Mouse (Mus musculus) right cerebral cortex, postnatal 10 days (tissue): ENCODE results near the gene Dmbx1.
A peak's percentile ranks its signal among the peaks of the same experiment; 100 is the strongest.

ENCODE experiments used
- DNase-seq, 2 experiments: peaks; one replicate each; pipeline ENCODE4 v3.0.0; 2021; ENCODE audit warnings: low spot score in 2 of 2

Dmbx1 gene

DNA sequence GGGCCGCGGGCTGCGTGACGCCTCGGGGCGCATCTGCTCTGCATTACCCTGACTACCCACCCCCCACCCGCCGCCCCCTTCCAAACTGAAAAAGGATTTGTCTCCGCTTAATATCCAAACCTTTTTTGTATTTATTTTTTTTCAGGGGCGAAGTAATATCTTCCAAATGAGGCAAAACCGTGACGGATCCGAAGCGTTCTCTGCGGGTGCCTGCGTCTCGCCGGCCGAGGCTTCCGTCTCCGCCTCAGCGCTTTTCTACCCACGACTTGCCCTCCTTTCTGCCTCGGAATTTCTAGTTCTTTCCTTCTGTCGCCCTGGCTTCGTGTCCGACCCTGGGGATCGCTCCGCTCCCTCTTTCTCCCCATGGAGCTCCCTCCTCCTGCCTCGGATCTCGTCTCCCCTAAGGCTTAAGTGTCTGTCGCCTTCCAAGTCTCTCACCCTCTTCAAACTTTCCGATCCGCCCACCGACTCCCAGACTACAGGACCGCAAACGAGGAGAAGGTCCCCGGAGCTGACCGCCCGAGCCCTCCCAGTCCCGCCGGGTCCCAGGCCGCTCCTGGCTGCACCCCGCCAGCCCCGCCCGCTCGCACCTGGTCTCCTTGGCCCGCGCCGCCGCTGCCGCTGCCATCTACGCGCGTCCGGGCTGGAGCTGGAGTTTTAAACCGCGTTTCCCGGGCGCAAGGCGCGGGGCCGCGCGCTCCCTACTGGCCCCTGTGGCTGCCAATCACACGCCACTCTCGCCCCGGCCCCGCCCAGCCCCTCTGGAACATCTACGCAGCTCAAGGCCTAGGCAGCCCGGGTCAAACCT lies at the start of gene Dmbx1:
Gene Dmbx1 (minus strand): TSS at position 632 of the 808 bp plus-strand sequence.
- no peak for DNase-seq

DNA sequence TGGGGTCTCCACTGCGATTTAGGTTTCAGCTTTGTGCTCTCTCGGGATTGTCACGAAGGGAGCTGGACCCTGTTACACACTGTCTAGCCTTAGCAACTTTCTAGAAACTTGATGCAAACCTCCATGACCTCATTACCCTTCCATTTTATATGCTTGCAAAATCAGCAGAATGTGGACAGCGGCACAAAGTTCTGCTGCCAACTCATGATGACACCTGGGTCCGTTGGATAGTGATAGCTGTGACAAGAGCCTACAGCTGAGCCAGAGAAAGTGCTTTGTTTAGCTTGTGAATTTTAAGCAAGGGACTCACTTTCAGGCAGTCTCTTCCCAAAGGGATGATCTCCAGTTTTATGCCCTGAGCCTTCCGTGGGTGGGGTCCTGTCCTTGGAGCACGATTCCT lies 49.7 kb upstream of the Dmbx1 start:
- no peak for DNase-seq

DNA sequence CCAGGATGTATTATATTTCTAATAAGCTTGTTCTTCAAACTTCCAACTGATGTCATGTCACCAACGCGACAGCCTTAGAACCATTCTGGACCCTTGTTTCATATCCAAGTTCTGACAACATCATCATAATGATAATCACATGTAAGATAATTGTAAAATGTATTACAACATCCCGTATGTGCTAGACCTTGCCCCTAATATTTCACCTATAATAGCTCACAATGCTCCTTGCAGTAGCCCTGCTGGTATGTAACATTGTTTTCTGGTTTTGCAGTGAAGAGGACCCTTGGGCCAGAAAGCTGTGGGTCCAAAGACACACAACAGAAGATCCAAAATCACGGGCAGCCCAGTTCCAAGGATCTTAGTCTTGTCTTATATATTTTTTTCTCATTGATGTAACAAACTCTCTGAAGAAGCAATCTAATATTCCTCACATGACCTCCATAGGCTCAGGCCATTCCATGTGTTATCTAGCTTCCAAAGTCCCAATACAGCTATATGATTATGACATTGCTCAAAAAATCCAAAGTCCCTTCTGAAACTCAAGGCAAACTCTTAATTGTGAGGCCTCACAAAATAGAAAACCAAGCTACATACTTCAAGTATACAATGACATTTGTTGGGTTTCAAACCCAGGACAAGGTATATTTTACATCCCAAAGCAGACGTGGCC lies 48.3 kb upstream of the Dmbx1 start:
- no peak for DNase-seq

DNA sequence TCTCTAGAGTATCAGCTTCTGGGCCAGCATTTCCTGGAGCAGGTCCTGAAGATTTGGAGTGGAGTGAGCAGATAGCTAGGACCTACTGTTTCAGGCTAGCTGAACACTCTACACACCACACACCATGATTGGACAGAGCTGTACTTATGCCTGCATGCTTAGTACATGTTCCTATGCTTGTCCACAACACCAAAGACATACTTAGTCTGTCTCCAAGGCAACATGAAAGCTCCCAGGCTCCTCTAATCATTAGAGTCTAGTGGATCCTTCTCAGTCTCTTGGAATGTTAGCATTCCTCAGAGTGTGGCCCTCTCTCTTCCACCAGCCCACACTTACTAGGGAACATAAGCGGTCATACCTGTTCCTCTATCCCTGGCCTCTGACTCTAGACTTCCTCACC lies 47.7 kb upstream of the Dmbx1 start:
- no peak for DNase-seq

DNA sequence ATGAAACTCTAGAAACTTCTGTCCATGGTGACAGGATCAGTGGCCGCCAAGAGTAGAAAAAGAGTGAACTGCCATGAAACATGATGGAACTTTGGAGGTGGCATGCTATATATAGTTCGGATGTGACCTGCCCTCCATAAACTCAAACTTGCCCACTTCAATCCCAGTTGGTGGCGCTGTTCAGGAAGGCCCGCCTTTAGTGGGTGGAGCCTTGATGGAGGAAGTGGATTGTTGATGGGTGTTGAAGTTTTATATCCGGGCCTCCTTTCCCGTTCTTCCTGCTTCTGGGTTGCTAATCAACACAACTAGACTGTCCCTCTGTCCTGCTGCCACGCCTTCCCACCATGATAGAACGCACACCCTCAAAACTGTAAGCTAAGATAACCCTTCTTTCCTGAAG lies 45.2 kb upstream of the Dmbx1 start:
- no peak for DNase-seq

DNA sequence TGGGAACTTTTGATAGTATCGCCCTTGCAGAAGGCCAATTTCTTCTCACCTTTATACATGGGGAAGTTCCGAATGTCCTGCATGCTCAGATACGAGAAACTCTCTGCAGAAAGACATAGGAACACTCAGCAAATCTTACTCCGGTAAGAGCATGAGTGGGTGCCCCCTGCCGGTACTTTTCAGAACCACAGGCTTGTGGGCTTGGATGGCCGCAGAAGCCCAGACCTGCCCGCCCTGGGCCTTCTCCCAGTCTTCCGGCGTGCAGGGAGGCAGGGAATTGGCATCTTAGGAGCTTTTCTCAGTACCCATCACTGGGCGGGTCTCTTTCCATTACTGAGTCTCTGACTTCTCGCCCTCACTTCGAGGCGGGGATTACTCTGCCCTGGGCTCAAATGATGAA lies 44.4 kb upstream of the Dmbx1 start:
- DNase-seq, result peak; percentile 69 to 85

DNA sequence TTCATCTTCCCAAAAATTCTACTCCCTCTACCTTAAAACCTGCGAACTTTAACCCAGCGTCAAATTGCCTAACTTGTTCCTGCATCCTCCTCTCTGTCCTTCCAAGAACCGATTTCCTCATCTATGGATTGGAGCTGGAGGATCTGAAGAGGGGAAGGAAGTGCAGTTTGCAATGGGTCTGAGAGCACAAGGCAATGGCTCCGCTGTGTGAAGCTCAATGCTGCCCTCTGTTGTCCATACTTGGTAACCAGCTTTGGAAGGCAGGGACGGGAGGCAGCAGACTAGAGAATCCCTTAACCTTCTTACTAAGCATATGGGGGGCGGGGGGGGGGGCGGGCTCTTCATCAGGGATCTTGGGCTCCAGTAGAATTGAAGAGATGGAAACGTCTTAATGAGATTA lies 41.0 kb upstream of the Dmbx1 start:
- DNase-seq, result peak; percentile 74 to 86

DNA sequence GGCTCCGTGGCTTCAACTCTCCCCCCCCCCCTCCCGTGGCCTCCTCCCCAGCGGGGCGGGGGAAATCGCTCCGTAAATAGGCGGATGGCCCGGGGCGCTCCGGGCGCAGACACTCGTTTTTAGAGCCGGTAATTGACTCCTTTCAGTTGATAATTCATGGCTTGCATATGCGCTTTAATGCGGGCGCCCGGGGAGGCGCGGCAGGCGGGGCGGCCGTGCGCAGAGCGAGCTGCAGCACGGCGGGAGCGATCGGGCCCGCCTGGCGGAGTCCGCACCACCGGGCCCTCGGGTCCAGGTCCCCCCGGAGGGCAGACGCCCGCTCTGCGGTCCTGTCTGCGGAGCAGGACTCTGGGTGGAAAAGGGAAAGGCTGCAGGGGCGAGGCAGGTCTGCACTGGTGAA lies 39.7 kb upstream of the Dmbx1 start:
- DNase-seq, result no peak

DNA sequence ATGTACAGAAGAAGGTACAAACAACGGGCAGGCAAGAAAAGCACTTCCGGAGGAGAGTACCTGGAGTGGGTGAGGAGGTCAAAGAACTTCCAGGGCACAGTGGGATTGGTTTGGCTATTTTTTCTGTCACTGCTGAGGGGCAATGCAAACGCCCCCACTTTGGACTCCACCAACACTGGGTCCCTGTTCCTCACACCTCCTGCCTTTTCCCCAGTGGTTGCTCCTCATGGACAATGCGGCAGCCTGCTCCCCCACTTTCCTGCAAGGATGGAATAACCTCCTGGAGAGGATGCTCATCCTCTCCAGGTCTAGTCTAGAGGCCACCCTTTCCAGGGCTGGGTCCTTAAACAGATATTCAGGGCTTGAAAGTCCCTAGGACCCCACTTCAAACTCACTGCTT lies 39.2 kb upstream of the Dmbx1 start:
- DNase-seq, result no peak

DNA sequence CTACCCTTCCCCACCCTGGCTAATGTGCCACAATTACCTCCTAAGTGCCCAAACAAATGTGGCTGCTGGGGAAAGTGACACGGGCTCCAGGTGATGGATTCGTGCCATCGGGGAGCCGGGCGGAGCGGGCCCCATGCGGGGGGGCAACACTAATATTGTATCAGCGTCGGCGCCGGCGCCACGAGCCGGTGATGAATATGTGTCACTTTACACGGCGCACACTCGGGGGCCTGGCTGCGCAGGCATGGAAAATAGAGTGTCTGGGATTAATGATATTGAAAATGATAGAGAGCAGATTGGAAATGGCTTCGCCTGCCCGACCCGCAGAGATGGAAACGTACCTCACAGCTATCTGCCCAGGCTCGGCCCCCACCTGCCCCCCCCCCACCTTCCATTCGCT lies 32.8 kb upstream of the Dmbx1 start:
- DNase-seq, result no peak

DNA sequence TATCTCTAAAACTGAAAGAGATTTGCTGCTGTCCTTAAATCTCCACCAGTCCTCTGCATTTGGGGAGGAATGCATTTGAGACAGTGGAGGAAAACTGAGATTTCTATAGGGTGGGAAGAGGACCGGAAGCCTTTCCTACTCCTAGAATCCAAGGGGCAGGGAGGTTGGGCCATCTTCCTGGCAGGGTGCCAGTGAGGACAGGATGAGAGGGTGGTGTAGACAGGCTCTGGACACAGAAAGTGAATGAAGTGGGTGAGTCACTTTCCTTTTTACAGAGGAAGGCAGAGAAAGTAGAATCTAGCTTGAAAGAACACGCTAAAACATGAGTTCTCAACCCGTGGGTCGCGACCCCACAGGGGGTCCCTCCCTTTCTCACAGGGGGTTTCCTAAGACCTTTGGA lies 24.7 kb upstream of the Dmbx1 start:
- DNase-seq, result no peak

DNA sequence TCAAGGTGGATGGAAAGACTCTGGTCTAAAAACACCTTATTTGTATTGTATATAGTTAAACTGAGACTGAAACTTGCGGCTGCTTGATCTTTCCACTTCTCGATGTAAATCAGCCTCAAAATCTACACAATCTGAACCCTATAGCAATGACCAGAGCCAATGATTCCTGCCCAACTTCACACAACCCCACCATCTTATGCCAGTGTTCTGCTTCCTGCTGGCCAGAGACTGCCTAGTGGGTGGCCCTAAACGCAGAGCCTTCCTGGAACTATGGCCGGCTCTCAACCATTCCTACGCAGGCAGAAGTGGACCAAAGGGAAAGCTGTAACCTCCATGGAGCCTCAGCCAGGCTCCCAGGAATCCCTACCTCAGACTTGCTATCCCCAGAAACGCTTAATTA lies 24.0 kb upstream of the Dmbx1 start:
- no peak for DNase-seq

DNA sequence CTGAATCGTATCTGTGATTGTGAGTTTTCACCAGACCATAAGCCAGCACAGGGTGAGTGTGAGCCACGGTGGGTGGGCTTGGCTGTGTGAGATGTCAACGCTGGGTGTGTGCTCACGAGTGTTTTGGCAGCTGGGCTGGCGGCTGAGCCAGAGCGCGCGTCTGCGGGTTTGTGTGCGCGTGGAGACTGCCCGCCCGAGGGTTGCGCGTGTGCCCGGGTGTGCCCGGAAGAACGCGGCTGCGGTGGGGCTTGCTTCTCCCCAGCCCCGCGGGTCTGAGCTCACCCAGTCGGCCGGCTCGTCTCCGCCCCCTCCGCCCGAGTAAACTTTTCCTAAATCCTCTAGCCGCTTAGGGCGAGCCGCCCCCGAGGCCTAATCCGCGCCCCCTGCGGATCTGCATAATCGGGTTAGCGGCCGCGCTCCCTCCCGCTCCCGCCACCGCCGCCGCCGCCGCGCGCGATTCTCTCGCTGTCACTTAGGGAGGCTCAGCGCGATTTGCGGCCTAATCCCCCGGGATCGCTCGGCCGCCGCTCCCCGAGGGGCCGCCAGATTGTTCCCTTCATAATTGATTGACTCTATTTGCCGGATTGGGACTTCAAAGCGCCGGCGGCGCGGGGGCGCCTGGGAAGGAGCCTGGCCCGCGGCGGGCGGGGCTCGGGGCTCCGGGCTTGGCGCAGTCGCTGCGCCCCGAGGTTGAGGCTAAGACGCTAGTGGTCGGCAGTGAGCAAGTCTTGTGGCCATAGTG lies 23.1 kb upstream of the Dmbx1 start:
- peak; percentile 46 to 55 for DNase-seq

DNA sequence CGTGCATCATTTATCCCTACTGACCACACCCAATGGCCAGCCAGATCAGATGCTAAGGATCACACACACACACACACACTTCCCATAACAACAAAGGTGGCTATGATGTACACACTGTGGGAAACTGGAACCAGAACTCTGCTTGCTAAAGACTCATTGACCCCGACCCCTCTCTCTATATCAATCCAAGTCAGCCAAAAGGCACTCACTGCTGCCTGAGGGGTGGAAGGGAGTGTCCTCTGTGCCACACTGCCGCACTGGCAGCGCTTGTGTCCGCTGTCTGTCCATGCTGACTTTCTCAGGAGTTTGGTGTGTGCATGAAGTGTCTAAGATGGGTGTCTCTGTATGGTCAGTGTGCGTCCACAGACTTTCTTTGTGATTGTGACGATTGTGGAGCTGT lies 22.3 kb upstream of the Dmbx1 start:
- no peak for DNase-seq

DNA sequence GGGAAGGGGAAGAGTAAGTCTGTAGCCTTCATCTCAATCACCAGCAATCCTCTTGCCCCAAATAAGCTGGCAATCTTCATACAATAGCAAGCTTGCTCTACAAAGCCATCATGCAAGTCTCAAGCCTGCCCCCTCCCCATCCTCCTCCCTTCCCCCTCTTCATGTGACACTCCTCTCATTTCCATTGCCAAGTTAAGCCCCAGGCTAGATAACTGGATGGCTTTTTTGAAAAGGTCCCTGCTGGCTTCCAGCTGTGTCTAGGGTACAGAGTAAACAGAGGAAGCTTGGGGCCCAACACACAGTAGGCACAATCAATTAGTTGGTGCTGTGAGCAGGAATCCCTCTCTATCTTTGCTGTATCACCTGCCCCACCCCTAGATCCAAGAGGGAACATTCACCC lies 19.8 kb upstream of the Dmbx1 start:
- no peak for DNase-seq

DNA sequence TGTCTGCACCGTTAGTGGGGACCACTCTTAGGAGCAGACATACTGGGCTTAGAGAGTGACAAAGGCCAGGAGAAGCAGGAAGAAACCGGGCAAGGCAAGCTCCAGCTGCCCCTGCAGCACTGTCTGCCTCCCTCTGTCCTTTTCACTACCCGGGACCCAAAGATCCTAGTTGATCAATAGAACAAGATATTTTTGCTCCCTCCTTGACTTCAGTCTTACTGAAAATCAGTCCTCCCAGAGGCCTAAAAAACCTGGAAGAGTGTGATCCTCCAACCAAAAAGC lies 15.7 kb upstream of the Dmbx1 start:
- no peak for DNase-seq

DNA sequence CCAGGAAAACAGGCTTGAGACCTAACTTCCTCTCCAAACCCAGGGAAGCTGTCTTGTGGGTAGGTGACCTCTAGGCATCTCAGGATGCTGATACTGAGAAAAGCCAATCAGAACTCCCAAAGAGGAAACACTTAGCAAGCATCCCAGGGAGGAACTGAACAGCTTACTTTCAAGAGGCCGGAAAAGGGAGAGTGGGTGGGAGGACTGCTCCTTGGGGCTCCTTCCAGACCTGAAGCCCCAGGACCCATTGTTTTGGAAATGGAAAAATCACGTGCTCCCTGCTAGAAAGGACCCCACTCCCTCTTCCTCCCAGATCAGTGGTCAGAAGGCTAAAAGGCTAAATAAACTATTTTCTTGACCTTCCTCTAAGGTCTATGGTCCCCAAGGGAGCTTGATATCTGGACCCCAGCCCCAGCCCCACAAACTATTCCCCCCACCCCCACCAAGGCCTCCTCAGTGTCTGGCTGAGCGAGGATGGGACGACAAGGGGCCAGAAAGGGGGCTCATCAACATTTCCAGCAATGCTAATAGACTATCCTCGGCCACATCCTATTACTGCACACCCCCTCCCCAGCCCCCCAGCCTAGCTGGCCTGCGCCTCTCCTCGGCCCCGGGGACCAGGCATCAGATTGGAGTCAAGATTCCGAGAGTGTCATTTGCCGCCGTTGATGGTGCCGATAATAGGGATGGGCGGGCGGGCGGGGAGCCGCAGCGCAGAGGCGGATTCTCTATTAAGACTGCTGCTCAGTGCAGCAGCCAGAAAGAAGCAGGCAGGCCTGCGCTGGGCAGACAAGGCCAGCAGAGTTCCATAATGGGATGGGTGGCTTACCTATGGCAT lies 15.1 kb upstream of the Dmbx1 start:
- DNase-seq, result no peak

DNA sequence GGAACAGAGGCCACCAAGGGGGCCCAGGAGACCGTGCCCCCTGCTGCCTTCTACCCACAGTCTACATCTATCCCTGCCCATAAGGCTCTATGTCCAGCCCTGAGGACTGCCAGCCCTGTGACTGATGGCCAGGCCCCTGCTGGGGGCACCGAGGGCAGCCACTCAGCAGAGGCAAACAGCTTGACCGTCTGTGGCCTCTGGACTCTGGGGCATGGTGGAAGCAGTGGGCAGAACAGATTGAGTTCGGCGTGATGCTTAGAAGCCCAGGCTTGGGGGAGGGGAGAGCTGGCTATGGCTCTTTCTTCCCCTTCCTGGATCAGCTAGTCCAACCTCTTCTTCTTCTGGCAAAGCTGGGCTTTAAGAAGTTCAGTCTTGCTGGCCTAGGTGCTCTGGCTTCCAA lies 13.8 kb upstream of the Dmbx1 start:
- no peak for DNase-seq

DNA sequence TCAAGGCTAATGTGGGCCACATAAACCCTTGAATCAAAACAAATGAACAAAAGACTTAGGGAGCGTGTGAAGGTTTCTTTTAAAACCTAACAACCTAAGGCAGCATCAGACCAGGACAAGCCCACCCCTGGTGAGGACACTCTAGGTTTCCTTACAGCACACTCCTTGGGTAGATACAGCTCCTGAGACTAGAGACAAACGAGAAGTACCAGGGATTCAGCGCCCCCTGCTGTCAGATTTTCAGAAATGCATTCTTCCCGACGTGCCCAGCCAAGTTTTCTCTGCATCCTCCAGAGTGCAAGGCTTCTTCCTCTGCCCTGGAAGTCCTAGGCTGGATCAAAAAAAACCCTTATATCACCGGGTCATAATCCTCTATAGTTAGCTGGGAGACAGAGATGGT lies 13.0 kb upstream of the Dmbx1 start:
- DNase-seq, result peak; percentile 50 to 72

DNA sequence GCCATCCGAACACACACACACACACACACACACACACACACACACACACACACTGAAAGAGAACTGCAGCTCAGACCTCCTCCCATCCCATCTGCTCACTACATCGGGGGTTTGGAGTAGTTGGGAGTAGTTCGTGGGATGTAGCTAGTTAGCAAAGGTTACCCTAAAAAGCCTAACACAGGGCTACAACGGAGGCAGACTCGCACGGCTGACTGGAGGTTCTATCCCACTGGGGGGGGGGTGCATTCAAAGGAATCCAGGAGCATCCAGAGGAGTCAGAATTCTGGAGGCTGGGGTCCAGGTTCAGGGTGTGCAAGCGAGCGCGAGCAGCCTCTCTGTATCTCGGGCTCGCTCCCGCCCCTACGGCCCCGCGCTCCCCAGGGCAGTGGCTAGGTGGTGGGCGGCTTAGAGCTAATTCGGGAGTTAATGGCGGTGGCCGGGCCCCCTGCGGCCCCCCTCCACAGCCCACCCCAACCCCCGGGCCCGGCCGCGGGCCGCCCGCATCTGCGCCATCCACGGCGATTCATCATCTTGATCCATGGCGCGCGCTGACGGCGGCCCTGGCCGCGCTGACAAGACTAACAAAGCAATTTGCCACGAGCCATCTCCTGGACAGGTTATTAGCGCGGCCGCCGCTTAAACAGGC lies 4.1 kb upstream of the Dmbx1 start:
- DNase-seq, result no peak

DNA sequence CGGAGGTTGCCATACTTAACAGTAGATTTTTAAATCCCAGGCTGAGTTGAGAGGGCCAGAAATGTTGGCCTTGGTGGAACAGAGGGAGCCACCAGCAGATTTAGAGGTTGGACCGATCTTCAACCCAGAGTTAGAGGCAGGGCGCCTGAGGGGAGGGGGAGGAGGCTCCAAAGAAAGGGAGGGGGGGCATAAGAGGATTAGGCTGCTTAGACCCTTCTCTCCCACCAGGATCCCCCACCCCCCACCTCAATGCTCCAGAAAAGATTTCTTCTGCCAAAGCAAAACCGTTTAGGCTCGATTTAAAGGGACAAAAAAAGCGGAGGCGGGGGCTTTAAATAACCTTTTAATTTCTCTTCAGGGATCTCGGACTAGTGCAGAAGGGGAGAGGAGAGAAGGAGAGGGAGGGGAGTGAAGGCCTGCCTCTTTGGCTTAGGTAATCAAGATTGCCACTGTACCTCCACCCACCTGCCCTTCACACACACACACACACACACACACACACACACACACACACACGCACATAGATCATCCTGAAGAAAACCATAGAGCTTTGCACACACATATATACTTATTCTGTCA lies 1.6 kb upstream of the Dmbx1 start:
- no peak for DNase-seq
